Mouse (Mus musculus) adrenal gland, adult (tissue): Measurements from ENCODE around the gene Ripor3.
A peak's percentile ranks its signal among the peaks of the same experiment; 100 is the strongest.

Experiments
- DNase-seq, 2 experiments: peaks; one replicate each; pipeline ENCODE4 v3.0.0; 2022 to 2023; ENCODE audit warnings: low spot score in 1 of 2; ENCODE audit not compliant: inconsistent age in 2 of 2

The Ripor3 gene

GRCm38 (mm10) chr2:167993260-167993659 is 17.2 kb downstream of the Ripor3 start:
- DNase-seq: no peak

DNA sequence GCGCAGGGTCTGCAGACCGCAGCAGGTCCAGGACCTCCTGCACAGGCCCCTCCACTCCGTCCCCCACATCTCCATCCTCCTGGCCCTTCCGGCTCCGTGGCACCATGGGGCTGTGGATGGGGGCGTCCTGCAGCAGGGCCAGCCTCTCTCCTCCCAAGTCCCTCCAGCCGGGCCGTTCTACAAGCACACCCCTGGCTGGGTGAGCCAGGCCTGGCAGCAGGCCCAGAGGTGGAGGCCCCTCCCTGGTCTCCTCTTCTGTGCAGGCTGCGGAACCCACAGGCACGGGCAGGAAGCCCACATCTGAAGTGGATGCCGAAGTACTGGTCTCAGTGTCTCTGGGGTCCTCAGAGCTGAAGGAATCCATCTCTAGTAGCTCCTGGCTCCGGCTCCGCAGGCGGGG is 21.1 kb downstream of the Ripor3 start:
- peak in 1 of 2 experiments; percentile 33 for DNase-seq

DNA sequence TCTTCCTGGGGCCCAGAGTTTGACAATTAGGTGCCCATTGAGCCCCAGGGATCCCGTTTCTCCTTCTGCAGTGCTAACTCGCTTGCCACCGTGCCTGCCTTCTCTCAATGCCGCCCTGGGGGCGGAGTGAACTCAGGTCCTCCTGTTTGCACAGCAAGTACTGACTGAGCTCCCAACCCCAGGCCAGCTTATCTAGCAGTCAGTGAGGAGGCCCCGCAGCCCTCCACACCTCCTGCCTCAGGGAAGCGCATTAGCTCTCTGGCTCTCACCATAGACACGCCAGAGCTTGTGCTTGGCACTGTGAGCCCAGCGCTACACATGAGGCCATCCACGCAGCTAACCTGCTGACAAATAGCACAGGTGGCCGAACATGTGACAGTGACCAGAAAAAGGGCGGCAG is 22.8 kb downstream of the Ripor3 start:
- DNase-seq: no peak

- peak in 1 of 2 experiments; percentile 54 for DNase-seq
Observed at GRCm38 (mm10) chr2:167986762-167987161, 23.7 kb downstream of the Ripor3 start.

DNA sequence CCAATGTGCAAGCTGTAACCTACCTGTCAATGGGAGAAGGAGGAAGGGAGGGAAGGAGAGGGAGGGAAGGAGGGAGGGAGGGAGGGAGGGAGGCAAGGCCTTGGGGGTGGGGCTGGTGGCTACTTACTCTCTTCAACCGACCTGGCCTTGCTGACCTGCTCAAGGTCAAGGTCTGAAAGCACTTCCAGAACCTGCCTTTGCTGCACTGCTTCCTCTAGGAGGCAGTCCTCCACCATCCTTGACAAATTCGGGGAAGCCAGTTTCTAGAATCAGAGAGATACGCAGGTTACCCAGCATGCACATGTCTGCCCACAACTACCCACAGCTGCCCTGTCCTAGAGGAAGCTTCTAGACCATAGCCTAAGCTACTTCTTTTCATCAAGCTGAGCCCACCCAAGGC is 25.5 kb downstream of the Ripor3 start:
- DNase-seq: peak in 1 of 2 experiments; percentile 31

DNA sequence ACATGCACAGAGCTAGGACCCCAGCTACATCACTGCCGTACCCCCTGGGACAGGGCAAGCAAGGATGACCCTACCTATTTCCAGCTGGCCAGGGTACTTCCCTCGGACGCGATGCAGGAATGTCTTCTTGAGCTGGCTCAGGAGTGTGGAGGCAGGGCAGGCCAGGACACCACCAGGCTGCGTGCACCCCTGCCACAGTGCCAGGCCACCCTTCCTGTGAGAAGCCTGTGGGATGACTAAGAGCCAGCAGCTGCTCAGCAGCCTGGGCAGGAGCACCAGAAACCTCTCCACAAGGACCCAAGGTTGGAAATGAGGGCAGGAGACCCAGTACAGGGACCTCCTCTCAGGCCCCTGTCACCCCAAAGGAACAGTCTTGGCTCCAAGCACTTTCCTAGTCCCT is 26.0 kb downstream of the Ripor3 start:
- no peak for DNase-seq

DNA sequence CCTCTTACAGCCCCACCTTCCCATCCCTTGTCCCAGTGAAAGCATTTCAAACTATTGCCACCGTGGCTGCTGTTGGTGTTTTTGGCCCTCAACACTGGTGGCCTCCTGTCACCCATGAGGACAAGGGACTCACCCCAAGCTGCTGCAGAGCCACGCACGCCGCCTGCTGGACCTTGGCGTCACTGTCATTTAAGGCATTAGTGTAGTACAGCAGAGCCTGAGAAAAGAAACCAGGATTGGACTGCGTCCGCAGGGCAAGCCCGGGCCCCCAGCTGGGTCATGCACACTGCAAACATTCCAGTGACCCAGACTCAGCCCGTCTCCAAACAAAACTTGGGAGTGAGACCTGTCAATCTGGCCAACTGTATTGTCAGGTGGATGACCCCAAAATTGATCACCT is 27.8 kb downstream of the Ripor3 start:
- peak in 1 of 2 experiments; percentile 65 for DNase-seq

DNA sequence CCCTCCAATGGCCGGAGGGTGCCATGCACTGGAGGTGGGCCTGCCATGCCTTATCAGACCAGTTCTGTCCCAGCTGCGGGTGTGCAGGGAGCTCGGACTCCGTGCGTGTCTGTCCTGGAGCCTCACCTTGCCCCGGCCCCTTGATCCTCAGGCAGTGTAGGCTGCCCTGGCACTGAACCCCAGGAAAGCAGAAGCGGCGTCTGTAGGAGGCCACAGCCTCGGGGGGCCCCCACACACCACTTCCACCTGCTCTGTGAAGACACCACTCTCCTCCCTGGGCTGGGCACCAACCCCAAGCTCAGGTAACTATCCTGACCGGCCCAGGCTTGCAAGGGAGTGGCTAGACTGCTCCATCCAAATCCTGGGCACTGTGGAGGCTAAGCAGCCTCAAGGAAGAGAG is 30.0 kb downstream of the Ripor3 start:
- DNase-seq: no peak

GRCm38 (mm10) chr2:167978271-167978670 is 32.1 kb downstream of the Ripor3 start:
- no peak for DNase-seq

DNA sequence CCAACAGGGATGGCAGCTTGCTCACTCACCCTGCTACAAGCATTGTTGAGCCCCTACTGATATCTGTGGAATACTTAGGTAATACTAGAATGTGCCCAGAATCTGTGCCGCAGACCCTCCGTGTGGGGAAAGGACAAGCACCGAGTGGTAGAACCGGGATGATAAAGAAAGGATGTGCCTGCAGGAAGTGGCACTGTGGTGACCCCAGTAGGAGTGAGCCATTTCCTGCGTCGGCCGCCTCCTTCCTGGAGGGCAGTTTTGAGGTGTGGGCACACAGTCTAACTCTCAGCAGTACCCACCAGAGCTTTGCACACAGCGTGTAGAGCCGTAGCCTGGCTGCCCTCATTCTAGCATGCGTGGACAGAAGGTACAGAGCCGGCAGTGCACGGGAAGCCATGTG is 34.7 kb downstream of the Ripor3 start:
- DNase-seq: no peak

GRCm38 (mm10) chr2:167972809-167973208 is 37.6 kb downstream of the Ripor3 start:
- no peak for DNase-seq

DNA sequence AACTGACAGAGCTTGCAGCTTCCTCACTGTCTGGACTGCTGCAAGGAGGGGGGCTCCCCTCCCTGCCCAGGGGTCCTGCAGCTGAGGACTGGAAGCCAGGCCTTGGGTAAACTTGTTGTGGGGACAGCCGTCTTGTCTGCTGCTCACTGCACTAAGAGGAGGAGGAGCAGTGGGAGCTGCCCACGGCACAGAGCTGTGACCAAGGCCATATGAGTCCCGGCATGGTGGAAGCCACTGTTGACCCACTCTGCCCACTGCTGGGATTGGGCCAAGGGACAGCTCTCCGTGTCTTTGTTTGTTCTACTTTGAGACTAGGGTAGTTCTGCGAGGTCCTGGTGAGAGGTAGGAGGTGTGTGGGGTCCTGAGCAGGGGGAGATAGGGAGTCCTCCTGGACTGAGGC is 38.3 kb downstream of the Ripor3 start:
- no peak for DNase-seq

- DNase-seq: no peak
Observed at GRCm38 (mm10) chr2:167969851-167970541, 40.4 kb downstream of the Ripor3 start.

- no peak for DNase-seq
Observed at GRCm38 (mm10) chr2:167968504-167968903, 41.9 kb downstream of the Ripor3 start.

DNA sequence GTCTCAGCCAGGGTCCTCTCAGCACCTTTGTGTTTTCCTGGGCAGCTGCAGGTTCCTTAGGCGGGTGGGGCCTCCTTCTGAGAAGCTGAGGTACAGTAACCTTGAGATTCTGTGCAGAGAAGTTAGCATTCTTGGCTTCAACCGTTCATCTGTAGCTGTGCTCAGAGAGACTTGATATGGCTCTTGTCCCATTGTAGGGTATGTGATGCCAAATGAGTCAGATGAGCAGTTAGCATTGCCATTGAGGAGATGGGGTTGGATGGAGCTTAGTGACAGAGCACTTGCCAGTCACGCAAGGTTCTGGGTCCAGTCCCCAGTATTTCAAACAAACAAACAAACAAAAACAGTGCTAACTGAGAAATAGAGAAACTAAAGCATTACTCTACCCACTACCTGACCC is 44.5 kb downstream of the Ripor3 start:
- no peak for DNase-seq

DNA sequence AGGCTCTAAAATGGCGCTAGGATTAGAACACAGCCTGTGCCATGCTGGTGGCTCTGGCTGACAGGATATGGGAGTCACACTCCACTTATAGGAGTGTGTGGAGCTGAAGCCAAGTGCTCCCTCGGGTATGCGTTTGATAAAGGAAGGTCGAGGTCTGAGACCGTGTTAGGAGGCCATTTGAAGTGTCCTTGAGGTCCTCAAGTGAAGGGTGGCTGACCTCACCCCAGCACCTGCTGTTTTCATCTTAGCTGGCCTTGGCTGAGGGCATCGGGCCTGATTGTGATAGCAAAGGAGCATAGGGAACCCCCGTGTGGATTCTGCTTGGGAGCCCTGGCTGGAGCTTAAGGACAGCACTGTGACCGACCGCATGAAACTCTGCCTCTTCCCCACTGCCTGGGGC is 46.1 kb downstream of the Ripor3 start:
- peak in 1 of 2 experiments; percentile 53 for DNase-seq

DNA sequence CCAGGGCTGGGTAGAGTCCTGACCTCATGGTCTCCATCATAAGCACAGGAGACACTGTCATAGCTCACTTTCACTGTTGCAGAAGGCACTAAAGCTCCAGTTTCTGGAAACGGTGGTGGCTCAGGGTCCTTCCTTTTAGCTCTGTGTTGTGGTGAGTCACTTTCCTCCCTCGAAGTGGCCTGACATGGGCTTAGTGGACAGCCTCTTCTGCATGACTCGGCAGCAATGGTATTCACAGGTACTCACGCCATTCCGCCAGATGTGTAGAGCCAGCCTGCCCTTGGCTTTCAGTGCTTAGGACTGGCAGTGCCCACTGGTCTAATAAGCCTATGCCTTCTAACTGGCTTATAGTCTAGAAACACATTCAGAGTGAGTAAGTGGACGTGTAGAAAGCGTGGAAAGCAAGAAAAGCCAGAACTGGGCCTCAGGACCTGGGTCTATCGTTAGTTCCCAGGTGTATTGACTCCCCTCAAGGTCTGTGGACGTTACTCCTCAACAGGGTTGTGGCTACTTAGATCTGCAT is 46.6 kb downstream of the Ripor3 start:
- peak; percentile 50 to 75 for DNase-seq

DNA sequence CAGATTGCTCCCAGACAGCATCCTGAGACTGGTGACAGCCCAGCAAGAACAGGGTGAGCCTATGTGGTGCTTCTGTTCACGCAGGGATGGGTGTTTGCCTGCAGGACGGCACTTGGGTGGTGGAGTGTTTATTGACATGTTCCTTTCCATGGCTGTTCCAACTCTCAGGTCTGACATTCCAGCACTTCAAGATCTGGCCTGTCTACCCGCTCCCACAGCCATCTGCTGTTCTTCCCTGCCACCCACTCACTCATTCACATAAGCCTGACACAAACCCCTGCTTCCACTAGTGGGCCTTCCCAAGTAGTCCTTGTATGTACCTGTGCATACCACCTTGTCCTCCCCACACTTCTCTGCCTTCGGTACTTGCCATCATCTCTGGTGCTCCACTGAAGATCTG is 47.2 kb downstream of the Ripor3 start:
- no peak for DNase-seq

DNA sequence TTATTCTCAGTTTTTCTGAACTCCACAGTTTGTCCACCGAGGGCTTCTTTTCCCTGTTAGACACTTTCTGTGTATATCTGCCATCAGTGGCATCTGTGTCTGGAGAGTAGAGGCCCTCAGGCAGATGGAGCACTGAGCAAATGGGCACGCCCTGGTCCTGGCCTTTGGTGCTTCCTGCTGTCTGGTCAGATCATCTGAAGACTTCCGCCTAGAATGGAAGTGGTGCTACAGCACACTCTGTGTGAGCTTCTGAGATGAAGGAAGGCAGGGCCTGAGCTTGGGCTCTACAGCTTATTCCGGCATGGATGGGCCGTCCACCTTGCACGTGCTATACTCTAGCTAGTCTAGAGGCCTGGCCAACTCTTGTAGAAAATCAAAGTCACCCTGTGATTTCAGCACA is 48.1 kb downstream of the Ripor3 start:
- DNase-seq: peak in 1 of 2 experiments; percentile 64

GRCm38 (mm10) chr2:167960584-167960983 is 49.8 kb downstream of the Ripor3 start:
- DNase-seq: peak in 1 of 2 experiments; percentile 39

DNA sequence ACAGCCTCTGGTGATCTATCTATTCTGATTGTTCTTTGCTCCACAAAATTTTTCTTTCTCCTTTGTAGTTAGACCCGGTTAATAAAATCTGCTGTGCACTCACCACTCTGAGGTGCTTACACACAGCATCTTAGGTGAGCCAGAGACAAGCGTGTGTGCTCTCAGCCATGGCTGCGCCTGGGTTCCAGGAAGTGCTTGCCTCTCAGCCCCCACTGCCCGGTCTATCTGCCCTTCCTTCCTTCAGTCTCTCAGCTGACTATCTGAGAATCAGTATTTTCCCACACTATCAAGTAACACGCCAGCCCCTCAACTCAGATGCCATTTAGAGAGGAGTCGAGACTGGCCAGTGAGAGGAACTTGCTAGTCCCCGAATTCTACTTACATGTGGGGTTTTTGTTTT is 50.4 kb downstream of the Ripor3 start:
- no peak for DNase-seq

DNA sequence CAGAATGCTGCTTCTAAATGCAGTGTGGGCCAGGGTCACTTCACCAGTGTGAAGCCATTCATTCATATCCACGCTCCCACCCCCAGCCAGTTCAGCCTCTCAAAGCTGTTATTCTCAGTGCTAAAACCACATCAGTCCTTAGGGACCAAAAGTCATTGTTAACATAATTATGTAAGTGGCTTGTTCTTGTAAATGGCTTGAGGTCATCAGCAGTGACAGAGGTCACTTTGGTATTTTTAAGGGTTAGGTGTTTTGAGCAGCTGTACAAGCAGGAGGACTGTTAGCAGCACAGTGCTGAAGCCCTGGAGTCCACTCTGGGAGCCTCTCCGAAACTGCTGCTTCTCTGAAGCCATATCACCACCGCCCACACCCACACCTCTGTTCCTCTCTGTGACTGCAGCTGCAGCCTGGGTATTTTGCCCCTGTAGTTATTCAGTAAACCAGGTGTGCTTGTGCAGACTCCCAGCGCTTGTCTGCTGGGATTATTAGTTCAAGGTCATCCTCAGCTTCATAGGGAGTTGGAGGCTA is 51.0 kb downstream of the Ripor3 start:
- DNase-seq: peak in 1 of 2 experiments; percentile 71

GRCm38 (mm10) chr2:167958843-167959242 is 51.6 kb downstream of the Ripor3 start:
- peak; percentile 94 to 96 for DNase-seq
